Mouse (Mus musculus) bone marrow macrophage, adult 2 months (primary cell): ENCODE data around the gene Tigit. TPM values are rescaled to one million over a fixed set of nuclear protein-coding genes. Genes with fewer than 3 reads are reported as not detected.

Experiments
- H3K27ac ChIP-seq: 2 replicates; pipeline ENCODE4 v1.5.1; 2012; ENCODE audit warnings: low read depth, low read length; ENCODE audit not compliant: insufficient read depth
- H3K4me1 ChIP-seq: 2 replicates; pipeline ENCODE4 v1.6.1; 2012; ENCODE audit warnings: low read length; ENCODE audit not compliant: control insufficient read depth, insufficient read depth
- H3K4me3 ChIP-seq: 2 replicates; pipeline ENCODE4 v1.5.1; 2012; ENCODE audit warnings: mild to moderate bottlenecking, low read length, moderate library complexity; ENCODE audit not compliant: insufficient read depth
- CTCF ChIP-seq: IDR thresholded peaks from 2 replicates; pipeline ENCODE4 v1.5.1; 2012; ENCODE audit warnings: low read depth, mild to moderate bottlenecking, low read length, moderate library complexity
- POLR2A ChIP-seq: IDR thresholded peaks from 2 replicates; pipeline ENCODE4 v1.6.1; 2012; ENCODE audit warnings: mild to moderate bottlenecking, low read depth, low read length, borderline replicate concordance
- polyA plus RNA-seq: library from polyadenylated mRNA; stranded (reverse); fragments of >200 nt; gene quantifications from 2 replicates; pipeline ENCODE4 v1.2.4, GENCODE M21; 2012; ENCODE audit not compliant: missing spikeins, insufficient read depth, insufficient read length

Tigit gene
- polyA plus RNA-seq, 1 experiment: not detected

DNA sequence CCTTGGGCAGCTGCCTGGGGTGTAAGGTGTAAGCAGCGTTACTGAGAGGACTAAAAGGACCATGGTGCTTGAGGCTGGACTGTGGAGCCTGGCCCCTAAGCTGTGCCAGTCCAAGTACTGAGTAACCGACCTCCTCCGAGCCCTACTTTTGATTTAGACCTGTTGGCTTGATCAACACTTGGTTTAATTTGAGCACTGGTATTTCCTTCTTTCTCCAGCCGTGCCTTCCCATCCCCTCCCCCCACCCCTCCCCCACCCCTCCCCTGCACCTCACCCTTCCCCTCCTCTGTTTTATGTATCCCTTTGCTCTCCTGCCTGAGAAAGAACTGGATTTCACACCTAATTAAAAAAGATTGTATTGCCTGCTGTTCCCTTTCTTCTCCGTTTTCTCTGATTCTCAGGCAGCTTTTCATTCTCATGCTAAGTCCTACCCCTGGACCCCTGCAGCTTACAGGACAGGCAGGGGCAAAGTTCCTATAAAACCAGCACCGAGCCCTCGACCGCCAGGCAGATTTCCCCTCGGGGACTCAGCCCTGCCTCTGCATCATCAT lies 60.3 kb downstream of the Tigit start:
- Histone ChIP-seq H3K27ac (no peak overlapping the region), H3K4me3 (no peak overlapping the region), H3K4me1 (peaks cover 2% of the 10 kb centered on the region; the same call in 1 of the 2 replicates)
- TF ChIP-seq POLR2A (no peak), CTCF (no peak)

DNA sequence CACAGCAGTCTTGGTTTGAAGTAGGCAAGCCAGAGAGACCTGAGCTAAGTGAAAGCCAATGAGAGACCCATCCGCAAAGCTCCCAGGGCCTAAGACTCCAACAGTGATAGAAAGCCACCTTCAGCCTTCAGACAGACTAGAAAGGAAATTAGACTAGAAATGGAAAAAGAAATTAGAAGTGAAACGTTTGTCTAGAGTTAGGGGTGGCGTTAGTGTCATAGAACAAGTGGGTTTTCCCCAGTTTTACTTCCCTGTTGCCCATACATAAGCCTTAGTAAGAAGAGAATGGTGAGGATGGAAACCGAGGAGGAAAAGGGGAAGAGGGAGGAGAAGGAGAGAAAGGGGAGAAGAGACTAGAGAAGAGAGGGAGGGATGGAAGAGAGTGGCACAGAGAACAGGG lies 61.4 kb downstream of the Tigit start:
- Histone ChIP-seq H3K4me1 (peaks cover 2% of the 10 kb centered on the region; the same call in 1 of the 2 replicates), H3K27ac (no peak overlapping the region), H3K4me3 (no peak overlapping the region)
- TF ChIP-seq CTCF (no peak), POLR2A (no peak)

DNA sequence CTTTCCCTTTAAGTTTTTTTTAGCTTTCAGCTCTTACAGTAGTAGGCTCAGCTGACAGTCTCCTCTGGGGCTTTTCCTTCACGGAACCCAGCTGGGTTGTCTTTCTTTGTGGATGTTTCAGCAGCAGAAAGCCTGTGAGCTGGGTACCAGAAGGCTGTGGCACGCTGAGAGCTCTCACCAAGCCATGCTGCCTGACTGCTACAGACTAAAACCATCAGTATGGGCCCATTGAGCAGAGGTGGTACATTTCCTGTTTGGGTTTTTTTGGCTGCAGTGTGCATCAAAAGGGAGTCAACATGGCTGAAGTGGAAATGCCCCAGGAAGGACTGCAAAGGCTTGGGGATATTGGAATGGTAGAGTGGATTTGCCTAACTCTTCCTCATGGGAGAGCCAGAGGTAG lies 64.2 kb downstream of the Tigit start:
- no peak overlapping the region for H3K27ac ChIP-seq
- TF ChIP-seq POLR2A (no peak), CTCF (no peak)
- H3K4me3 ChIP-seq: no peak overlapping the region
- H3K4me1 ChIP-seq: peaks cover 2% of the 10 kb centered on the region; the same call in 1 of the 2 replicates

Other genes starting within 250 kb of the Tigit start
- not detected in 2 replicates for gene Drd3, start 89.9 kb upstream of the Tigit start, polyA plus RNA-seq
- gene Ccdc191, start 225.7 kb upstream of the Tigit start, polyA plus RNA-seq: 7.5 and 9.5 TPM in 2 replicates